Mouse (Mus musculus): Measurements from ENCODE around the gene Snta1.

DNA sequence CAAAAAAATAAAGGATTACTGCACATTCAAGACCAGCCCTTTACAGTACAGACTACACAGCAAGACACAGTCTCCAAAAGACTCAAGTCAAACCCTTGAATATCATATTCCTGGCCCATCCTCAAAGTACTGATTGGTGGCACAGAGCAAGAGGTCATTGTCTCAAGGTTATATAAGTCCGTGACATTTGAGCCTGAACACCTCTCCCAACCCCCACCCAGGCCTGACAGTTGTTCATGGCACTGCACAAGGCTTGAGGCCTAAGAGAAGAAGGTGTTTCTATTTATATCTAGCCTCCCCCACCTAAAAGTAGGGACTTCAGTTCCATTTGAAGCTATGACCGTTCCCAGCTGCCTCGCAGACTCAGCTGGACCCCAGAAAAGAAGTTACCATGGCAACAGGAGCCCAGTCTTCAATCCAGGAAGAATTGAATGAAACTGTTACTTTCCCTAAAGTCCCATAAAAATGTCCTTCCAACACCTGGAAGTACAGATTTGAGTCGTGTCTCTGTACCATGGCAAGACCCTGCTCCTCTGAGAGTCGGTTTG lies 2.4 kb downstream of the Snta1 start:
- no peak for TF ChIP-seq GATA1 (IDR thresholded peaks at IDR 0.05; ENCODE audit: borderline replicate concordance, low read length)
- no peak for TF ChIP-seq FLI1 (IDR thresholded peaks at IDR 0.05; ENCODE audit: low read length)
